Mouse (Mus musculus) bone marrow macrophage, adult 2 months (primary cell): ENCODE data around the gene Ngef.
"Not testable (repeated sequence)": the region's sequence is repeated elsewhere in the genome, so short reads cannot be mapped to it uniquely, and the experiment has no call there.

Experiments
- CTCF ChIP-seq: IDR thresholded peaks from 2 replicates; pipeline ENCODE4 v1.5.1; 2012; ENCODE audit warnings: low read depth, mild to moderate bottlenecking, low read length, moderate library complexity
- POLR2A ChIP-seq: IDR thresholded peaks from 2 replicates; pipeline ENCODE4 v1.6.1; 2012; ENCODE audit warnings: mild to moderate bottlenecking, low read depth, low read length, borderline replicate concordance

- not testable (repeated sequence) for TF ChIP-seq CTCF, POLR2A
Observed at GRCm38 (mm10) chr1:87469971-87470370, 103.7 kb downstream of the Ngef start, which contains the start of gene Snorc.
